Mouse (Mus musculus) CD4-positive helper T cell, adult 2 months (primary cell): ENCODE data around the gene Nr5a1.
A peak's percentile ranks its signal among the peaks of the same experiment; 100 is the strongest.

Experiments
- DNase-seq: peaks from one replicate; pipeline ENCODE4 v3.0.0-alpha.2; 2012; ENCODE audit warnings: low read depth, missing footprints, low spot score

Gene Nr5a1

DNA sequence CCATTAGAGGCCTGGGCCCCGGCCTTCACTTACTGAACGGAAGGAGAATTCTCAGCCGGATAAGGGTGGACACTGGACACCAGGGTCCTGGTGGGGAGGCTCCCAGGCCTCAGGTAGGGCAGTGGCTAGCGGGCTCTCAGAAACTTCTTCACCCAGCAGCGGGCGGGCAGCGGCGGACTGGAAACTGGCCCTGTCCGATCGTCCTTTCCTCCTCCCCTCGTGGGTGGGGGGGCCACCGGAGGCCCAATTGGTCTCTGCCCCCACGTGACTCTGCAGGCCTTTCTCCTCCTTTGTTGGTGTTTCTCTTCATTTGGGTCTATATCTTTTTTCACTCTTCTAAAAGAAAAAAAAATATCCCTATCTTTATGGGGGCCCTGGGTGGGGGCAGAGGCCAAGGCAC lies at the start of gene Nr5a1:
Nr5a1 (minus strand) TSS at position 219 of the 400 bp plus-strand sequence.
- DNase-seq, result no peak

DNA sequence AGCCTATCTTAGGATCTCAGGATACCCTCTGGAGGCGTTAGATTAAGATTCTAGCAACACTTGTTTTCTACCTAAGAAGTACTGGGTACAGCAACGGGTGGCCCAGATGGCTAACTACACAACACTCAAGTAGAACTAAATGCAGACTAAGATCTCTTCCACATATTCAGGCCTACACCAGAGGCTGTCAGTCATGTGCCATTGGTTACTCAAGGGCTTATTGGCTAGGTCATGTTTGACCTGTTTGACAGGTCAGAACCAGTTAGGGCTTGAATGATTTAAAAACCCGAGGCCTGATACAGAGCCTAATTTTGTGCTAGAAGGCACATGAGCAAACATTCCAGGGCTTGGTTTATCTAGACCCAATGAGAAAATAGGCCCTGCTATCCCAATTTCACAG lies 25.5 kb upstream of the Nr5a1 start:
- DNase-seq, result no peak

- peak; percentile 45 for DNase-seq
These were observed 25.1 kb upstream of the Nr5a1 start for GRCm38 (mm10) chr2:38739410-38739809.

- DNase-seq, result no peak
These were observed 24.4 kb upstream of the Nr5a1 start for GRCm38 (mm10) chr2:38738601-38739301.

- no peak for DNase-seq
These were observed 21.4 kb upstream of the Nr5a1 start for GRCm38 (mm10) chr2:38735740-38736139.

DNA sequence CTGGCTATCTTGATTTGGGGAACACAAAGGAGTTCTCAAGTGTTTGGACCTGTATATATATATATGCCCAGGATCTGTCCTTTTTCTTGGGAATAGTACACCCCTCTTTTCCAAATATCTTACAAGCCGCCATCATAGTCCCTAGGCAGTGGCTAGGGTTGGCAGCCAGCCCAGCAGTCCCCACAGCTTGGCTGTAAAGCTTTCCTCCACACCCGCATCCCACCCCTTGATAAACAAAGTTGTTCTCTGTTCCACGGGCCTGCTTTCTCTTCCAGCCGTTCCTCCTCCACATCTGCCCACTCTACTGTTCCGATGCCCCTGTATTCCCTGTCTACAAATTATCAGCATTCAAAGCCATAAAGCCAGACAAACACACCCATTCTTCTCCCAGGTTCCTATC lies 20.4 kb upstream of the Nr5a1 start:
- DNase-seq, result no peak

DNA sequence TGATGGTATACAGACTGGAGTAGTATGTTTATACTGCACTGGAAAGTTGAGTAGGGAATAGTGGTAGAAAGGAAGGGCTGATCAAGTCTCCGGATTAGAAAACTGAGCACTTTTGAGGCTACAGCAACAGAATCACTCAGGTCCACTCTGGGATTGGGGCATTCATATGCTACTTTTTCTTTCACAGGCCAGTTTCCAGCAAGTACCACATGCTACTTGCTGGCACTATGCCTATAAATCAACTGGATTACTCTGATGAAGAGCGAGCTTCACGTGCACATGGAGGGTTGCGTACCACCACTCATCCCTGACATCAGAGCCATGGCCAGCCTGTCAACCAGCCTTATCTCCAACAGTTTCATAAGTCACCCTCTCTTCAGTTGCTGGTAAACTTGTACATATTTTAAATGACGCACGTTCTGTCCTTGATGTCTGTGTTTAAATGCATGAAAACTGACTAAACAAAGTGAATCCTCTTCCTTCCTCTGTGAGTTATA lies 16.0 kb upstream of the Nr5a1 start:
- DNase-seq, result no peak

DNA sequence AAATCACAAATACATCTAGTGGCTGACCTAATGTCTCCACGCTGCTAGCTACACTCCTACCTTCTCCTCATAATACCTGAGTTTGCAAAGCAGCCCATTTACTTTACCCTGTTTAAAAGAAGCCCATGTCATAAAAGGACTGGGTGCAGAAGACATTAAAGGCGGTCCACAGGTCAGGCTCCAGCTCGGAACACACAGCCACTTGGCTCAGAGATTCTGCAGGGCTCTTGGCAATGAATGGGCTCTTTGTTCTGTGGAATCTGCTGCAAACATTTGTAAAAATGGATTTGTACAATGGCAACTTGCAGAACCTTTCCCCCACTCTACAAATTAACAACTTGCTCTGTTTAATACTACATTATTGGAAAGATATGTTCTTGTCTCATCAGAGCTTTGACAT lies 11.1 kb upstream of the Nr5a1 start:
- DNase-seq, result no peak

- no peak for DNase-seq
These were observed 9.0 kb upstream of the Nr5a1 start for GRCm38 (mm10) chr2:38723378-38723777.

GRCm38 (mm10) chr2:38722076-38722475 lies 7.7 kb upstream of the Nr5a1 start:
- no peak for DNase-seq

DNA sequence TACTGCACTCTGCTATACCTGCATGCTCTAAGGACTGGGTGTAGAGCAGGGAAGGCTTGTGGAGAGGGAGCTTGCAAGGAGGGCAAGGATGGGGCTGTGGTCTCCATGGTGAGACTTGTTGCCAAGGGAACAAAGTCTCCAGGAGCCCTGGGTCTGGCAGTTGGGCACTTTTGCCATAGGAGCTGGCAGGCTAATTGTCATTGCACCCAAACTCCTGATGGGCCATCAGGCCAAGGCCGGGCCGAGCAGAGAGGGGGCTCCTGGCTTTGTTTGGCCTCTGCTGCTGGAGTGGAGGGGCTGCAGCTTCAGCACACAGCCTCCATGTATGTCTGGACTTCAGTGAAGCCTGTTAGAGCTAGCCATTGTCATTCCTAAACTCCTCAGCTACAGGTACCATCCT lies 6.3 kb upstream of the Nr5a1 start:
- no peak for DNase-seq

GRCm38 (mm10) chr2:38719354-38719753 lies 5.0 kb upstream of the Nr5a1 start:
- no peak for DNase-seq

- DNase-seq, result no peak
These were observed 4.3 kb upstream of the Nr5a1 start for GRCm38 (mm10) chr2:38718676-38719075.

GRCm38 (mm10) chr2:38717436-38717835 lies 3.1 kb upstream of the Nr5a1 start:
- no peak for DNase-seq

DNA sequence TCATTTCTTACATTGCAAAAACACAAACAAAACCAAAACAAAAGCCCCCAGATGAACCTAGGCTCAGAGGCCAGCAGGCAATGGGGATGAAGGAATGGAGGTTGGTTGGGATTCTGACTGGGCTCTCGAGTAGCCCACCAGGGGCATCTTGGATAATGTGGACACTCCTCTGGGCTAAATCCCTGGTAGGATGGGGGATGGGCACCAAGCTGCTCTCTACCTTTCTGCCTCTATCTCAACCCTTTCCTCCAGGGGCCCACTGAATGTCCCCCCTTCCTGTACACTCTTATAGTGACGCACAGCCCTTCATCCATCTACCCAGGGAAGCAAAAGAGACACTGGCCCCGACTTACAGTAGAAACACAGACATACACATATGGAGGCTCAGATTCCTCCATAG lies 746 bp downstream of the Nr5a1 start:
- DNase-seq, result no peak

DNA sequence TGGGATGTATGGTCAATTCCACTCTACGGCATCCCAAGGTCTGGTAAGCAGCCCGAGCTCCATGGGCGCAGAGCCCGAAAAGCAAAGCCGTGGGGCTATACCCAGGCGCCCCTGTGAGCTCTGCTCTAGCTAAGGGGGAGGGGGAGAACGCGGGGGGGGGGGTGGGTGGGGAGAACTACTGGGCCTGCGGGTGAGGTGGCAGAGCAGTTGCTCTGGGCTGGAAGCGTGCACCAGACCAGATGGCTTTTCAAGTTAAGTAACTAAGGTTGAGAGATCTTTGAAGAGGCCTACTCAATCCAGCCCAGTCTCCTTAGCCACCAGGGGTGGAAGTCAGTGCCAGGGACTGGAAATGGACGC lies 1.6 kb downstream of the Nr5a1 start:
- DNase-seq, result no peak

- no peak for DNase-seq
These were observed 2.1 kb downstream of the Nr5a1 start for GRCm38 (mm10) chr2:38712076-38712768.

DNA sequence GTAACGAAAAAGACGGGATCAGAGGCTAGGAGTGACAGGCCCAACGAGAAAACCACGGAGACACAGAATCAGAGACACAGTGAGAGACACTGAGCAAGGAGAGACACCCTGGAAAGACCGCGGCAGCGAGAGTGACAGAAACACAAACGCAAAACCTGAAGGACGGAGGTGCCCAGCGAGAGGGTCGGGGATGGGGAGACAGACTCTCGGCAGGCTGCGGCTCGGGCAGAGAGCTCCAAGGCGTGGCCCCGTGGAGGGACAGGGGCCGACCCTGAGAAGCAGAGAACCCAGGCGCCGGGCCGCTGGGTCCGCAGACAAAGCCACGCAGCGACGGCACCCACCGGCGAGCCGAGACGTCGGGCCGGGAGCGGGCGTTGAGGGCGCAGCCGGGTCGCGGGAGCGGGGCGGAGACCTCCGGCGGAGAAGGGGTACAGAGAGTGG lies 2.9 kb downstream of the Nr5a1 start:
- no peak for DNase-seq

- no peak for DNase-seq
These were observed 3.8 kb downstream of the Nr5a1 start for GRCm38 (mm10) chr2:38710304-38711241.

- DNase-seq, result no peak
These were observed 5.2 kb downstream of the Nr5a1 start for GRCm38 (mm10) chr2:38708907-38709688.

GRCm38 (mm10) chr2:38706661-38707060 lies 7.7 kb downstream of the Nr5a1 start:
- DNase-seq, result no peak
